Mouse (Mus musculus) ES-E14 (cell line): ENCODE results near the gene Eif3b.

ENCODE experiments used
- CHD2 ChIP-seq: IDR thresholded peaks from 2 replicates; pipeline ENCODE4 v1.6.1; 2014; ENCODE audit warnings: mild to moderate bottlenecking, low read depth, low read length, inconsistent platforms
- HCFC1 ChIP-seq: IDR thresholded peaks from 2 replicates; pipeline ENCODE4 v1.6.1; 2012; ENCODE audit warnings: low read length, inconsistent platforms, borderline replicate concordance; ENCODE audit not compliant: insufficient read depth
- ZNF384 ChIP-seq: IDR thresholded peaks from 2 replicates; pipeline ENCODE4 v1.6.1; 2012; ENCODE audit warnings: low read depth, low read length, inconsistent platforms

DNA sequence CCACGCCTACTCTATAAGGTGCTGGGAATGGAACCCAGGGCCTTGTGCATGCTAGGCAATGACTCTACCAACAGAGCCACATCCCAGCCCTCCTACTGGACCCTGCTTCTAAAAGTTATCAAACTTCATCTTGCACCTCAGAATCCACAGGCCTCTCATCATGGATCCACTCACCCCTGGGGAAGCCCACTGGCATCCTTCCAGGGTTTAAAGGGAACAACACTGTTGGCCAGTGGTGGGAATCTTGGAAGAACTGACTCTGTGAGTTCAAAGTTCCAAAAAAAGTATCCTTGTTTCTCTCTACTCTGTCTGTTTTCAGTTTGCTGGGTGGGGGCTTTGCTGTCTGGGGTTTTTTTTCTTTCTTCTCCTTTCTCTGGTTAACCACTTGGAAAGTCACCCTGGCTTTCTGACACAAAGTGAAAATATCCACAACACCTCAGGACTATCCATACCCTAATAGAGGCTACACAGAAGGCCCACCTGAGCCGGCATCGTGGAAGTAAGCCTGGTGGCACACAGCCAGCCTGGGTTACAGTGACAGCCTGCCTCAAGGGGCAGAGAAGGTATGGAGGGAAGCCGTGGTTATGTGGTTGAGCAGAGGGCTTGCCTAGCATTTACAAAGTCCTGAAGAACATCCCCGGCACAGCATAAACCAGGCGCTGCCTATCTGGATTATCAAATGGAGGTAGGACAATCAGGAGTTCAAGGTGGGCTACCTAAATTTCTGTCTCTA, 40.8 kb upstream of the Eif3b start:
- TF ChIP-seq ZNF384: no peak
- TF ChIP-seq HCFC1: no peak
- no peak for TF ChIP-seq CHD2
